Mouse (Mus musculus) G1E-ER4 (cell line): ENCODE measurements around the gene Prkch. TPM values are rescaled to one million over a fixed set of nuclear protein-coding genes. Genes with fewer than 3 reads are reported as not detected.

ENCODE experiments used
- GATA1 ChIP-seq: IDR thresholded peaks from one replicate; pipeline ENCODE4 v1.8.0; 2012; ENCODE audit warnings: low read length, inconsistent platforms
- polyA plus RNA-seq: library from polyadenylated mRNA; stranded (reverse); fragments of >175 nt; gene quantifications from 2 replicates; pipeline ENCODE4 v1.2.3, GENCODE M21; 2012

Gene Prkch
- polyA plus RNA-seq, 1 experiment: not detected

GRCm38 (mm10) chr12:73631148-73631547, 46.6 kb downstream of the Prkch start:
- TF ChIP-seq GATA1: no peak

- TF ChIP-seq GATA1: no peak
Observed at GRCm38 (mm10) chr12:73632671-73633244, 48.2 kb downstream of the Prkch start.

GRCm38 (mm10) chr12:73633707-73634106, 49.1 kb downstream of the Prkch start:
- no peak for TF ChIP-seq GATA1

- no peak for TF ChIP-seq GATA1
Observed at GRCm38 (mm10) chr12:73639571-73639970, 55.0 kb downstream of the Prkch start.

- TF ChIP-seq GATA1: no peak
Observed at GRCm38 (mm10) chr12:73641183-73641582, 56.6 kb downstream of the Prkch start.

- TF ChIP-seq GATA1: no peak
Observed at GRCm38 (mm10) chr12:73645216-73645615, 60.6 kb downstream of the Prkch start.

- no peak for TF ChIP-seq GATA1
Observed at GRCm38 (mm10) chr12:73647686-73648085, 63.1 kb downstream of the Prkch start.

GRCm38 (mm10) chr12:73656568-73657204, 72.1 kb downstream of the Prkch start:
- no peak for TF ChIP-seq GATA1

GRCm38 (mm10) chr12:73663421-73663820, 78.8 kb downstream of the Prkch start:
- no peak for TF ChIP-seq GATA1

- no peak for TF ChIP-seq GATA1
Observed at GRCm38 (mm10) chr12:73666701-73667100, 82.1 kb downstream of the Prkch start.

- no peak for TF ChIP-seq GATA1
Observed at GRCm38 (mm10) chr12:73667607-73668006, 83.0 kb downstream of the Prkch start.

- TF ChIP-seq GATA1: no peak
Observed at GRCm38 (mm10) chr12:73670739-73671138, 86.1 kb downstream of the Prkch start.

GRCm38 (mm10) chr12:73671540-73671939, 86.9 kb downstream of the Prkch start:
- no peak for TF ChIP-seq GATA1

- no peak for TF ChIP-seq GATA1
Observed at GRCm38 (mm10) chr12:73672007-73672406, 87.4 kb downstream of the Prkch start.

GRCm38 (mm10) chr12:73673783-73674182, 89.2 kb downstream of the Prkch start:
- TF ChIP-seq GATA1: no peak

GRCm38 (mm10) chr12:73675212-73675611, 90.6 kb downstream of the Prkch start:
- no peak for TF ChIP-seq GATA1

- TF ChIP-seq GATA1: no peak
Observed at GRCm38 (mm10) chr12:73679400-73679801, 94.8 kb downstream of the Prkch start.

GRCm38 (mm10) chr12:73682921-73683346, 98.3 kb downstream of the Prkch start:
- no peak for TF ChIP-seq GATA1

GRCm38 (mm10) chr12:73685875-73686274, 101.3 kb downstream of the Prkch start:
- TF ChIP-seq GATA1: no peak
